Mouse (Mus musculus): ENCODE measurements around the gene Gm20388.

GRCm38 (mm10) chr8:121366655-121367054 lies 1456.0 kb downstream of the Gm20388 start:
- TF ChIP-seq CTCF (IDR thresholded peaks at IDR 0.05; ENCODE audit: borderline replicate concordance, extremely low read depth, insufficient read depth, insufficient read length) (no peak), POLR2A (IDR thresholded peaks at IDR 0.05; ENCODE audit: borderline replicate concordance, extremely low read depth, insufficient read depth, insufficient read length, poor library complexity, severe bottlenecking) (no peak)

Data from brain, embryonic 14.5 days (tissue).